Mouse (Mus musculus): ENCODE measurements around the gene Pou3f3. TPM values are rescaled to one million over a fixed set of nuclear protein-coding genes. Genes with fewer than 3 reads are reported as not detected.

Pou3f3 gene
- total and polyA plus RNA-seq, 3 experiments = not detected

DNA sequence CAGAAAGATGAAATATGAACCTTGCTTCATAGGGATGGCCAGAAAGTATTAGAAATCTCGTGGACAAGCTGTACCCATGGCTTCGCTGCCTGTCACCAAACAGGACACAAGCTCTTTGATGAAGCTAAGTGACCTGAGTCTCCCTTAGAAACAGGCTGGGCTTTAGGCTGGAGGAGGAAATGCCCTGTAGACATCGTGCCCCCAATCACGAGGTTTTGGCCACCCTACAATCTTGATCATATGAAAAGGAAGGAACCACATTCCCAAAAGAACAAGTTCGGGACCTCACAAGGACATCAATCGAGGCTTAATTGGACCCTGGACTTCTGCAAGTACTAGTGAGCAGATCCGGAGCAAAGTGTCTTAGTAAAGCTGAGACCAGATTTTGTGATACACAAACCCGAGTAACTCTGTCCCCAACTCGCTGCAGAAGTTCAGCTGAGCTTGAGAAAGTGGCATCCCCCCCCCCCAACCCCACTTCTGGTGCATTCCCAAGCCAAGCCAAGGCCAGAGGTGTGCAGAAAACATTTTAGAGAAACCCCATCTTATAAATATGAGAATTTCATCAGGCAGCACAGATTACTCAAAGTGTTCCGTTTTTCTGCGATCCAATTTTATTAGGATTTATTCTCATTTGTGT, 10.1 kb upstream of the Pou3f3 start:
- DNase-seq (ENCODE audit: low read depth, low spot score) = no peak
- Histone ChIP-seq H3K9me3 (replicated peaks; ENCODE audit: insufficient read depth, low read length) (no peaks in the 10 kb centered on the region), H3K79me2 (ENCODE audit: control insufficient read depth, insufficient read depth, low read length, poor library complexity) (no peaks in the 10 kb centered on the region), H3K9ac (ENCODE audit: control insufficient read depth, low read depth, low read length, poor library complexity, severe bottlenecking) (no peak overlapping the region), H3K4me1 (ENCODE audit: control insufficient read depth in 1 of 2, insufficient read depth in 2 of 2, low read length in 2 of 2) (no peaks in the 10 kb centered on the region), H3K36me3 (ENCODE audit: control insufficient read depth in 1 of 2, insufficient read depth in 2 of 2, low read length in 2 of 2) (no peaks in the 10 kb centered on the region), H3K27ac (ENCODE audit: control insufficient read depth, low read depth, low read length) (no peak overlapping the region), H3K4me3 (ENCODE audit: control insufficient read depth in 1 of 2, insufficient read depth in 1 of 2, low read depth in 2 of 2, low read length in 2 of 2) (no peak overlapping the region), H3K27me3 (ENCODE audit: control insufficient read depth in 1 of 2, insufficient read depth in 2 of 2, low read length in 2 of 2) (no peaks in the 10 kb centered on the region)
- TF ChIP-seq NELFE (IDR thresholded peaks at IDR 0.05; ENCODE audit: low read depth, low read length) (no peak), ZC3H11A (IDR thresholded peaks at IDR 0.05; ENCODE audit: low read depth, low read length) (no peak), ZKSCAN1 (IDR thresholded peaks at IDR 0.05; ENCODE audit: low read depth, low read length) (no peak), EP300 (IDR thresholded peaks at IDR 0.05; ENCODE audit: low read depth in 1 of 2, low read length in 2 of 2) (no peak), RAD21 (IDR thresholded peaks at IDR 0.05; ENCODE audit: low read depth, low read length) (no peak), TCF12 (IDR thresholded peaks at IDR 0.05; ENCODE audit: low read depth, low read length) (no peak), CHD1 (IDR thresholded peaks at IDR 0.05; ENCODE audit: low read depth, low read length) (no peak), MAZ (IDR thresholded peaks at IDR 0.05; ENCODE audit: low read depth, low read length) (no peak), MXI1 (IDR thresholded peaks at IDR 0.05; ENCODE audit: low read depth, low read length) (no peak), POLR2AphosphoS5 (IDR thresholded peaks at IDR 0.05; ENCODE audit: borderline replicate concordance, low read depth, low read length) (no peak), ZMIZ1 (IDR thresholded peaks at IDR 0.05; ENCODE audit: low read depth, low read length) (no peak), MEF2A (IDR thresholded peaks at IDR 0.05; ENCODE audit: extremely low read depth, insufficient replicate concordance, low read depth, low read length, poor library complexity, severe bottlenecking) (no peak), USF1 (IDR thresholded peaks at IDR 0.05; ENCODE audit: low read depth, low read length) (no peak), RCOR1 (IDR thresholded peaks at IDR 0.05; ENCODE audit: low read depth, low read length) (no peak), ZNF384 (IDR thresholded peaks at IDR 0.05; ENCODE audit: low read depth, low read length) (no peak), SIN3A (IDR thresholded peaks at IDR 0.05; ENCODE audit: low read length) (no peak), SMC3 (IDR thresholded peaks at IDR 0.05; ENCODE audit: low read depth, low read length) (no peak), CTCF (IDR thresholded peaks at IDR 0.05 in 2 of 3, conservative IDR thresholded peaks at IDR 0.05 in 1 of 3; ENCODE audit: control insufficient read depth in 1 of 3, insufficient read depth in 1 of 3, low read depth in 2 of 3, low read length in 3 of 3, poor library complexity in 1 of 3, severe bottlenecking in 1 of 3) (no peak), GATA1 (IDR thresholded peaks at IDR 0.05; ENCODE audit: low read depth, low read length) (no peak)
